8 mouse cellular contexts compared by ENCODE assay signal in genomic region chr9:107295616-107296015, GRCm38 (mm10). TPM values are rescaled to one million over a fixed set of nuclear protein-coding genes. Genes with fewer than 3 reads are reported as not detected.
DNase-seq lines count a peak whose midpoint lies in the region; ATAC-seq and TF ChIP-seq lines count a peak whose summit lies in the region.

No protein-coding gene starts in this region.

- H3K4me2 ChIP-seq in forebrain, embryonic 14.5 days (ENCODE audit: low read length), result no peak overlapping the region
- peak overlapping the region; percentile 77 for H3K4me2 ChIP-seq in stomach, embryonic 16.5 days (ENCODE audit: low read depth, low read length)

- intact Hi-C loops in gastrocnemius, adult 2 months (cut with DNase I), result loop anchor here (10.0 kb wide), 1 partner anchor 611 kb away; the partner anchor contains the start of gene Tex264
- intact Hi-C loops in gastrocnemius, postnatal 36 days (cut with DNase I), result loop anchor here (5.0 kb wide), 1 partner anchor 217 kb away; no protein-coding TSS in a partner anchor

- no peak for TF ChIP-seq POLR2A in lung, adult 2 months (IDR thresholded peaks at IDR 0.05; ENCODE audit: borderline replicate concordance, extremely low read depth, low read depth, low read length)

- no peaks in the 10 kb centered on the region for H3K9me3 ChIP-seq in forebrain, embryonic 14.5 days (replicated peaks; ENCODE audit: control insufficient read depth, low read length)
- no peaks in the 10 kb centered on the region for H3K9me3 ChIP-seq in stomach, embryonic 16.5 days (replicated peaks; ENCODE audit: control insufficient read depth, low read length)

- H3K36me3 ChIP-seq in forebrain, embryonic 14.5 days (ENCODE audit: control insufficient read depth, insufficient read depth, low read length), result peaks cover under 1% of the 10 kb centered on the region; the same call in 1 of the 2 replicates
- no peaks in the 10 kb centered on the region for H3K36me3 ChIP-seq in stomach, embryonic 16.5 days (ENCODE audit: control insufficient read depth, insufficient read depth, low read length)

- no peak for ATAC-seq in forebrain, embryonic 14.5 days
- ATAC-seq in stomach, embryonic 16.5 days (ENCODE audit: insufficient read depth, low FRiP score), result no peak

- no peak overlapping the region for H3K9ac ChIP-seq in forebrain, embryonic 14.5 days (ENCODE audit: low read length)
- H3K9ac ChIP-seq in stomach, embryonic 16.5 days (ENCODE audit: low read length), result peak overlapping the region; percentile 64

- no peak for TF ChIP-seq CTCF in gastrocnemius, adult 2 months (IDR thresholded peaks at IDR 0.05)
- no peak for TF ChIP-seq CTCF in lung, adult 2 months (IDR thresholded peaks at IDR 0.05; ENCODE audit: insufficient read depth, low read length)

- 0 out of 2 replicates have a peak, but pooled peaks cover 2% of the 10 kb centered on the region for H3K27me3 ChIP-seq in forebrain, embryonic 14.5 days (replicated peaks; ENCODE audit: control insufficient read depth, insufficient read depth, low read length)
- no peaks in the 10 kb centered on the region for H3K27me3 ChIP-seq in stomach, embryonic 16.5 days (ENCODE audit: control insufficient read depth, insufficient read depth, low read length)

- H3K4me3 ChIP-seq in gastrocnemius, adult 2 months, result peak overlapping the region; percentile 77
- H3K4me3 ChIP-seq in forebrain, embryonic 14.5 days (ENCODE audit: low read depth, low read length), result 0 out of 2 replicates have a peak overlapping the region, but pooled peaks have one; percentile 77
- H3K4me3 ChIP-seq in lung, adult 2 months (replicated peaks; ENCODE audit: extremely low read depth, low read depth, low read length), result peak overlapping the region; percentile 64
- H3K4me3 ChIP-seq in stomach, embryonic 16.5 days (replicated peaks; ENCODE audit: low read length), result peak overlapping the region; percentile 64

- 76% methylated on average over 4 of the region's 4 CpGs for WGBS in forebrain, embryonic 14.5 days
- WGBS in lung, adult 2 months, result 21% methylated on average over 4 of the region's 4 CpGs
- 50% methylated on average over 4 of the region's 4 CpGs for WGBS in stomach, embryonic 16.5 days

- H3K4me1 ChIP-seq in forebrain, embryonic 14.5 days (ENCODE audit: control insufficient read depth, insufficient read depth, low read length), result peaks cover 10% of the 10 kb centered on the region
- H3K4me1 ChIP-seq in lung, adult 2 months (ENCODE audit: control insufficient read depth, insufficient read depth, low read length), result peaks cover 10% of the 10 kb centered on the region
- peaks cover 22% of the 10 kb centered on the region; the same call in 1 of the 2 replicates for H3K4me1 ChIP-seq in stomach, embryonic 16.5 days (ENCODE audit: control insufficient read depth, insufficient read depth, low read length)

- DNase-seq in gastrocnemius, adult 2 months, result no peak
- DNase-seq in gastrocnemius, postnatal 10 days, result no peak
- DNase-seq in CD4-positive, CD25-positive, alpha-beta regulatory T cell, adult 2 months (ENCODE audit: low read depth, low spot score), result peak; percentile 90
- DNase-seq in forebrain, embryonic 14.5 days (ENCODE audit: low spot score), result no peak
- DNase-seq in lung, adult 2 months, result no peak
- DNase-seq in gastrocnemius, postnatal 36 days, result no peak
- DNase-seq in urinary bladder, postnatal 4 days (ENCODE audit: low spot score in 2 of 2), result no peak

- H3K27ac ChIP-seq in gastrocnemius, adult 2 months, result peak overlapping the region; percentile 90
- H3K27ac ChIP-seq in forebrain, embryonic 14.5 days (ENCODE audit: low read depth, low read length), result no peak overlapping the region
- peak overlapping the region; percentile 86; the same call in 1 of the 2 replicates for H3K27ac ChIP-seq in stomach, embryonic 16.5 days (ENCODE audit: low read length)

RNA-seq across cellular contexts. Expression of gene Cish, which starts 0.2 kb away (rescaled TPM):
- total RNA-seq in gastrocnemius, adult 2 months (2021), result 100 to 1,000 TPM in 1 of 2 experiments, 10 to 100 TPM in 1; 25.7 to 113 TPM
- total RNA-seq in gastrocnemius, postnatal 10 days (2021), result 10 to 100 TPM in 1 of 2 experiments, 1 to 10 TPM in 1; 6.7 to 16.8 TPM
- 4.9 and 7.0 TPM in 2 replicates for polyA plus RNA-seq in forebrain, embryonic 14.5 days (2014; fragmentation: Nextera tagmentation; extraction: Ambion mirVana)
- 61.1 and 72.2 TPM in 2 replicates for polyA plus RNA-seq in lung, adult 2 months (2012; rRNA removed)
- 13.2 and 16.5 TPM in 2 replicates for polyA plus RNA-seq in stomach, embryonic 16.5 days (2015; fragmentation: Nextera tagmentation; extraction: Ambion mirVana)
- 10 to 100 TPM in 1 of 2 experiments, 1 to 10 TPM in 1; 3.9 to 32.3 TPM for total RNA-seq in gastrocnemius, postnatal 36 days (2021)

RNA-seq across cellular contexts. Expression of gene Mapkapk3, which starts 5.9 kb away (rescaled TPM):
- 10 to 100 TPM; 32.6 to 48.1 TPM for total RNA-seq in gastrocnemius, adult 2 months (2021)
- total RNA-seq in gastrocnemius, postnatal 10 days (2021), result 10 to 100 TPM; 11.0 to 14.4 TPM
- polyA plus RNA-seq in forebrain, embryonic 14.5 days (2014; fragmentation: Nextera tagmentation; extraction: Ambion mirVana), result 1.4 and 1.9 TPM in 2 replicates
- polyA plus RNA-seq in lung, adult 2 months (2012; rRNA removed), result 29.3 and 41.1 TPM in 2 replicates
- 41.2 and 46.4 TPM in 2 replicates for polyA plus RNA-seq in stomach, embryonic 16.5 days (2015; fragmentation: Nextera tagmentation; extraction: Ambion mirVana)
- total RNA-seq in gastrocnemius, postnatal 36 days (2021), result 10 to 100 TPM; 28.2 to 31.2 TPM

RNA-seq across cellular contexts. Expression of gene Hemk1, which starts 42.5 kb away (rescaled TPM):
- 10 to 100 TPM; 11.6 to 14.4 TPM for total RNA-seq in gastrocnemius, adult 2 months (2021)
- 10 to 100 TPM; 12.8 to 14.4 TPM for total RNA-seq in gastrocnemius, postnatal 10 days (2021)
- polyA plus RNA-seq in forebrain, embryonic 14.5 days (2014; fragmentation: Nextera tagmentation; extraction: Ambion mirVana), result 14.0 and 15.7 TPM in 2 replicates
- 16.9 and 21.0 TPM in 2 replicates for polyA plus RNA-seq in lung, adult 2 months (2012; rRNA removed)
- polyA plus RNA-seq in stomach, embryonic 16.5 days (2015; fragmentation: Nextera tagmentation; extraction: Ambion mirVana), result 11.3 and 11.8 TPM in 2 replicates
- 10 to 100 TPM in 1 of 2 experiments, 1 to 10 TPM in 1; 9.3 to 11.2 TPM for total RNA-seq in gastrocnemius, postnatal 36 days (2021)

RNA-seq across cellular contexts. Expression of gene 6430571L13Rik, which starts 44.8 kb away (rescaled TPM):
- total RNA-seq in gastrocnemius, adult 2 months (2021), result 10 to 100 TPM; 37.9 to 49.6 TPM
- total RNA-seq in gastrocnemius, postnatal 10 days (2021), result 10 to 100 TPM; 29.4 to 54.7 TPM
- 2.0 and 2.3 TPM in 2 replicates for polyA plus RNA-seq in forebrain, embryonic 14.5 days (2014; fragmentation: Nextera tagmentation; extraction: Ambion mirVana)
- polyA plus RNA-seq in lung, adult 2 months (2012; rRNA removed), result 0.34 and 1.1 TPM in 2 replicates
- 0.47 and 0.90 TPM in 2 replicates for polyA plus RNA-seq in stomach, embryonic 16.5 days (2015; fragmentation: Nextera tagmentation; extraction: Ambion mirVana)
- 10 to 100 TPM; 33.5 to 35.9 TPM for total RNA-seq in gastrocnemius, postnatal 36 days (2021)
